Mouse (Mus musculus): Measurements from ENCODE around the gene Vmn1r48. TPM values are rescaled to one million over a fixed set of nuclear protein-coding genes. Genes with fewer than 3 reads are reported as not detected.

Vmn1r48 gene
- not detected in 2 replicates for polyA plus RNA-seq (2015; fragmentation: Nextera tagmentation; extraction: Ambion mirVana)

DNA sequence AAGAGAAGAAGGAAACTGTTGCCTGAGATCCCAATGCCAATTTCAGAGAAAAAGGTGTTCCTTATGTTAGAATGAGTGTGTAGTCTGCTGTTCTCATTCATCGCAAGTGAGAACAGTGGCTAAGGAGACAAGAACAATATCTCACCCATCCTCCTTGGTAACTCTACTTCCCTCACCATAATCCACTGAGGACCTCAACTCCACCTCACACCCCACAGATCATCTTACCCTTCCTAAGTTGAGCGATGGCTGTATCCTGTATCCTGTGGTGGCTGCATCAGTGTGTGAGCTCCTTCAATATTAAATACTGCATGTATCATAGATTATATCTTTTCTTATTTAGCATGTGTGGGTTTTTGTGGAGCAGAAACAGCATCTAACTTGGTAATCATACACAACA lies at the start of gene Vmn1r48:
Gene Vmn1r48, minus strand, starts transcription at position 101 of the 400 bp plus-strand sequence.

DNA sequence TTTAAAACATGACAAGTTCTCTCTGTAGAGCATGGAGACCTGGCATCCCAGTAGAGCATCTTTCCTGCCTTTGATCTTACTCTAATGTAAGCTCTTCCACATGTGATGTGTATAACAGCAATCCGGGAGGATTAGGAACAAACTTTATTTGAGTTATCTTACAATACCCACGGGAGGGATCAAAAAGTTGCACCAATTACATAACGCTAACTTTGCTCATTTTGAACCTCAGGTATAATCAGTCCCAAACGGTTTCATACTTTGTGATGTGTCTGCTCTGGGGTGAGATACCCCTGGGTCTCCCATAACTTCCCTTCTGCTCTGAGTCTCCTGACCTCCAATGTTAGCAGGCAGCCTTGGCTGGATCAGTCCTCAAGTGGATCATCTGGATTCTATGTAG lies 41.8 kb upstream of the Vmn1r48 start, which contains the start of gene Vmn1r49:
Gene Vmn1r49, minus strand, starts transcription at position 101 of the 400 bp plus-strand sequence.

GRCm38 (mm10) chr6:90015847-90016246 lies 20.8 kb downstream of the Vmn1r48 start, which contains the start of gene Vmn1r47:
Gene Vmn1r47, plus strand, starts transcription at chr6:90016147.

Other genes starting within 250 kb of the Vmn1r48 start
- not detected in 2 replicates for gene Vmn1r42, start 160.4 kb downstream of the Vmn1r48 start, polyA plus RNA-seq (2015; fragmentation: Nextera tagmentation; extraction: Ambion mirVana)
- gene Vmn1r43, start 160.4 kb downstream of the Vmn1r48 start, polyA plus RNA-seq (2015; fragmentation: Nextera tagmentation; extraction: Ambion mirVana): not detected in 2 replicates
- gene Vmn1r44, start 153.2 kb downstream of the Vmn1r48 start, polyA plus RNA-seq (2015; fragmentation: Nextera tagmentation; extraction: Ambion mirVana): not detected in 2 replicates
- gene Vmn1r45, start 96.2 kb downstream of the Vmn1r48 start, polyA plus RNA-seq (2015; fragmentation: Nextera tagmentation; extraction: Ambion mirVana): not detected in 2 replicates
- not detected in 2 replicates for gene Vmn1r46, start 67.5 kb downstream of the Vmn1r48 start, polyA plus RNA-seq (2015; fragmentation: Nextera tagmentation; extraction: Ambion mirVana)
- not detected in 2 replicates for gene Vmn1r47, start 20.7 kb downstream of the Vmn1r48 start, polyA plus RNA-seq (2015; fragmentation: Nextera tagmentation; extraction: Ambion mirVana)
- gene Vmn1r49, start 41.7 kb upstream of the Vmn1r48 start, polyA plus RNA-seq (2015; fragmentation: Nextera tagmentation; extraction: Ambion mirVana): not detected in 2 replicates
- gene Vmn1r50, start 64.6 kb upstream of the Vmn1r48 start, polyA plus RNA-seq (2015; fragmentation: Nextera tagmentation; extraction: Ambion mirVana): not detected in 2 replicates
- 0.05 TPM in 1 of 2 replicates, not detected in the other for gene Vmn1r51, start 85.8 kb upstream of the Vmn1r48 start, polyA plus RNA-seq (2015; fragmentation: Nextera tagmentation; extraction: Ambion mirVana)
- not detected in 2 replicates for gene Vmn1r52, start 138.0 kb upstream of the Vmn1r48 start, polyA plus RNA-seq (2015; fragmentation: Nextera tagmentation; extraction: Ambion mirVana)
- gene V1ra8, start 166.0 kb upstream of the Vmn1r48 start, polyA plus RNA-seq (2015; fragmentation: Nextera tagmentation; extraction: Ambion mirVana): not detected in 2 replicates
- not detected in 2 replicates for gene Vmn1r53, start 187.6 kb upstream of the Vmn1r48 start, polyA plus RNA-seq (2015; fragmentation: Nextera tagmentation; extraction: Ambion mirVana)
- not detected in 2 replicates for gene Vmn1r54, start 209.5 kb upstream of the Vmn1r48 start, polyA plus RNA-seq (2015; fragmentation: Nextera tagmentation; extraction: Ambion mirVana)

Data from urinary bladder, postnatal 0 days (tissue).